Mouse (Mus musculus) lung, adult 2 months (tissue): ENCODE results near the gene Dpm3.

Experiments used
- CTCF ChIP-seq: fragments of 200-500 bp; IDR thresholded peaks from 2 replicates; pipeline ENCODE4 v1.5.1; 2011; ENCODE audit warnings: mild to moderate bottlenecking, low read length, control low read depth; ENCODE audit not compliant: insufficient read depth
- POLR2A ChIP-seq: fragments of 200-500 bp; IDR thresholded peaks from 2 replicates; pipeline ENCODE4 v1.6.1; 2011; ENCODE audit warnings: low read depth, mild to moderate bottlenecking, control low read depth, low read length, borderline replicate concordance; ENCODE audit errors: extremely low read depth

DNA sequence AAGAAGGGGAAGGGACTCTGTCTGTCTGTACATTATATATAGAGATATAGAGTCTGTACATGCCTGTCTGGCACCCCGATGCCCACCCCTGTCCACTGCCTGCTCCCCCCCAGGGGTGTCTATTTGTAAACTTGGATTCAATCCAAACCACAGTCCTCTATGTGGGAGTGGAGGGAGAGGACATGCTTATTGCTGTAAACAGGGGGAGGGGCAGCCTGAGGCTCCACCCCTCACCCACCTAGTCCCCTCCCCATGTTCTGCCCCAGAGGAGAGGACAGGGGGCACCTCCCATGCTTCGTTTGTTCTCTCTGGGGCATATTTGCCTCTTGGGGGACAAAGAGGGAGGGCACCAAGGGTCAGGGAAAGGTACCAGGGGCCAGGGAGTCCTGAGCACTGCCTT, 55.6 kb downstream of the Dpm3 start:
- no peak for TF ChIP-seq POLR2A
- TF ChIP-seq CTCF = no peak
